Mouse (Mus musculus): ENCODE measurements around the gene Fubp1. TPM values are rescaled to one million over a fixed set of nuclear protein-coding genes. Genes with fewer than 3 reads are reported as not detected.

The Fubp1 gene
- polyA plus RNA-seq, 1 experiment from 2014 or later: 475 TPM

DNA sequence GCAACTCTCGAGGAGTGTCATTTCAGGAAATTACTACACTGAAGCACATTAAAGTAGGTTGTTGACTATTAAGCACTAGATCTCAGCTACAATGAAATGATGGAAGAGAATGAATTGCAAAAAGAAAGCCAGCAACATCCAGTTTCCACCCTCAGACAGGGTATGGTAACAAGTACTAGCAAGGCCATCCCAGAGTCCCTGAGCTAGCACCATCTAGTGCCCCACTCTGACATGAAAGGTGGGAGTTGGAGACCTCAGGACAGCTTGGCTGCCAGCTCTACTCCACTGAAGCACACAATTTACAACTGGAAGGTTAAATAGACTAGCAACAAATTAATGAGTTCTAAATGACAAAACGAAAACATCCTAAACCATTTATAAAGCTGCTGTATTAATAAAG, 67.7 kb downstream of the Fubp1 start:
- H3K4me1 ChIP-seq (replicated peaks; ENCODE audit: control insufficient read depth, insufficient read depth, low read length): no peaks in the 10 kb centered on the region
- H3K36me3 ChIP-seq (ENCODE audit: control insufficient read depth, insufficient read depth, low read length): peaks cover 2% of the 10 kb centered on the region; the same call in 1 of the 2 replicates
- no peak overlapping the region for H3K9ac ChIP-seq (ENCODE audit: low read length)
- no peaks in the 10 kb centered on the region for H3K9me3 ChIP-seq (ENCODE audit: control insufficient read depth, low read length)
- no peaks in the 10 kb centered on the region for H3K27me3 ChIP-seq (ENCODE audit: control insufficient read depth, insufficient read depth, low read length)
- H3K4me3 ChIP-seq (ENCODE audit: low read depth, low read length): no peak overlapping the region
- DNase-seq (ENCODE audit: low spot score) (no peak), ATAC-seq (replicated peaks; ENCODE audit: low FRiP score) (no peak)
- H3K27ac ChIP-seq (ENCODE audit: low read depth, low read length): no peak overlapping the region
- 89% methylated on average over 2 of the region's 2 CpGs for WGBS
- no peak overlapping the region for H3K4me2 ChIP-seq (ENCODE audit: low read depth, low read length, severe bottlenecking)

GRCm38 (mm10) chr3:152278431-152278830, 68.2 kb downstream of the Fubp1 start:
- H3K9me3 ChIP-seq (ENCODE audit: control insufficient read depth, low read length): no peaks in the 10 kb centered on the region
- no peaks in the 10 kb centered on the region for H3K4me1 ChIP-seq (replicated peaks; ENCODE audit: control insufficient read depth, insufficient read depth, low read length)
- H3K9ac ChIP-seq (ENCODE audit: low read length): no peak overlapping the region
- H3K4me2 ChIP-seq (ENCODE audit: low read depth, low read length, severe bottlenecking): no peak overlapping the region
- WGBS: 75% methylated on average over 2 of the region's 2 CpGs
- no peaks in the 10 kb centered on the region for H3K27me3 ChIP-seq (ENCODE audit: control insufficient read depth, insufficient read depth, low read length)
- ATAC-seq (replicated peaks; ENCODE audit: low FRiP score) (no peak), DNase-seq (ENCODE audit: low spot score) (no peak)
- H3K4me3 ChIP-seq (ENCODE audit: low read depth, low read length): no peak overlapping the region
- H3K27ac ChIP-seq (ENCODE audit: low read depth, low read length): no peak overlapping the region
- H3K36me3 ChIP-seq (ENCODE audit: control insufficient read depth, insufficient read depth, low read length): peaks cover 2% of the 10 kb centered on the region; the same call in 1 of the 2 replicates

DNA sequence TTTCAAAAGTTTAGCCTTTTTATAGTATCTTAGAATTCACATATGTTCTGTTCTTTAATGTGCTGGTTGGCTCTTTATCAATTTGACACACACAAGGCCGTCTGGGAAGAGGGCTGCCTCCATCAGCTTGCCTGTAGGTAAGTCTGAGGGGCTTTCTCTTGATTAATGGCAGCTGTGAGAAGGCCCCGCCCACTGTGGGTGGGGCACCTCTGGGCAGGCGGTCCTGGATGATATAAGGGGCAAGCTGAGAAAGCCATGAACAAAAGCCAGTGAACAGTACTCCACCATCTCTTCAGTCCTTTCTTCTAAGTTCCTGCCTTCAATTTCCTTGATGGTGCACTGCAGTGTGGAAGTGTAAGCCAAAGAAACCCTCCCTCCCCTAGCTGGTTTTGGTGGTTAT, 71.9 kb downstream of the Fubp1 start:
- 42% methylated on average over 3 of the region's 3 CpGs for WGBS
- Histone ChIP-seq H3K9me3 (ENCODE audit: control insufficient read depth, low read length) (no peaks in the 10 kb centered on the region), H3K27me3 (ENCODE audit: control insufficient read depth, insufficient read depth, low read length) (no peaks in the 10 kb centered on the region), H3K27ac (ENCODE audit: low read depth, low read length) (no peak overlapping the region), H3K4me1 (replicated peaks; ENCODE audit: control insufficient read depth, insufficient read depth, low read length) (no peaks in the 10 kb centered on the region), H3K4me3 (ENCODE audit: low read depth, low read length) (no peak overlapping the region), H3K9ac (ENCODE audit: low read length) (no peak overlapping the region), H3K4me2 (ENCODE audit: low read depth, low read length, severe bottlenecking) (no peak overlapping the region), H3K36me3 (ENCODE audit: control insufficient read depth, insufficient read depth, low read length) (no peaks in the 10 kb centered on the region)
- no peak for DNase-seq (ENCODE audit: low spot score)
- no peak for ATAC-seq (replicated peaks; ENCODE audit: low FRiP score)

GRCm38 (mm10) chr3:152284306-152284705, 74.1 kb downstream of the Fubp1 start:
- 100% methylated on average over 1 of the region's 1 CpGs for WGBS
- Histone ChIP-seq H3K4me3 (ENCODE audit: low read depth, low read length) (no peak overlapping the region), H3K27ac (ENCODE audit: low read depth, low read length) (no peak overlapping the region), H3K9me3 (ENCODE audit: control insufficient read depth, low read length) (no peaks in the 10 kb centered on the region), H3K4me1 (replicated peaks; ENCODE audit: control insufficient read depth, insufficient read depth, low read length) (no peaks in the 10 kb centered on the region), H3K4me2 (ENCODE audit: low read depth, low read length, severe bottlenecking) (no peak overlapping the region), H3K9ac (ENCODE audit: low read length) (no peak overlapping the region), H3K27me3 (ENCODE audit: control insufficient read depth, insufficient read depth, low read length) (no peaks in the 10 kb centered on the region), H3K36me3 (ENCODE audit: control insufficient read depth, insufficient read depth, low read length) (no peaks in the 10 kb centered on the region)
- ATAC-seq (replicated peaks; ENCODE audit: low FRiP score) (no peak), DNase-seq (ENCODE audit: low spot score) (no peak)

- Histone ChIP-seq H3K27ac (ENCODE audit: low read depth, low read length) (no peak overlapping the region), H3K4me3 (ENCODE audit: low read depth, low read length) (no peak overlapping the region), H3K27me3 (ENCODE audit: control insufficient read depth, insufficient read depth, low read length) (no peaks in the 10 kb centered on the region), H3K9me3 (ENCODE audit: control insufficient read depth, low read length) (no peaks in the 10 kb centered on the region), H3K9ac (ENCODE audit: low read length) (no peak overlapping the region), H3K4me2 (ENCODE audit: low read depth, low read length, severe bottlenecking) (no peak overlapping the region), H3K4me1 (replicated peaks; ENCODE audit: control insufficient read depth, insufficient read depth, low read length) (no peaks in the 10 kb centered on the region), H3K36me3 (ENCODE audit: control insufficient read depth, insufficient read depth, low read length) (no peaks in the 10 kb centered on the region)
- DNase-seq (ENCODE audit: low spot score) (no peak), ATAC-seq (replicated peaks; ENCODE audit: low FRiP score) (no peak)
- WGBS: 87% methylated on average over 5 of the region's 5 CpGs
Observed at GRCm38 (mm10) chr3:152284759-152285158, 74.5 kb downstream of the Fubp1 start.

Other genes with a start within 250 kb of the Fubp1 start
- gene Gipc2, start 44.2 kb upstream of the Fubp1 start, polyA plus RNA-seq (2014; fragmentation: Nextera tagmentation; extraction: Ambion mirVana): 1.8 and 1.9 TPM in 2 replicates
- 25.2 and 28.2 TPM in 2 replicates for gene Dnajb4, start 120 bp upstream of the Fubp1 start, polyA plus RNA-seq (2014; fragmentation: Nextera tagmentation; extraction: Ambion mirVana)
- gene Nexn, start 55.9 kb downstream of the Fubp1 start, polyA plus RNA-seq (2014; fragmentation: Nextera tagmentation; extraction: Ambion mirVana): 3.5 and 4.3 TPM in 2 replicates
- gene Miga1, start 130.0 kb downstream of the Fubp1 start, polyA plus RNA-seq (2014; fragmentation: Nextera tagmentation; extraction: Ambion mirVana): 24.6 and 26.3 TPM in 2 replicates
- gene Usp33, start 136.1 kb downstream of the Fubp1 start, polyA plus RNA-seq (2014; fragmentation: Nextera tagmentation; extraction: Ambion mirVana): 60.8 and 62.6 TPM in 2 replicates
- 61.4 and 64.8 TPM in 2 replicates for gene Zzz3, start 185.1 kb downstream of the Fubp1 start, polyA plus RNA-seq (2014; fragmentation: Nextera tagmentation; extraction: Ambion mirVana)

Data from forebrain, embryonic 11.5 days (tissue).